Mouse (Mus musculus): Measurements from ENCODE around the gene Lonrf2. TPM values are rescaled to one million over a fixed set of nuclear protein-coding genes. Genes with fewer than 3 reads are reported as not detected.

Lonrf2 gene
- polyA plus RNA-seq, 1 experiment, result 0.28 TPM

GRCm38 (mm10) chr1:38791016-38791810 is 45.3 kb downstream of the Lonrf2 start:
- Histone ChIP-seq H3K4me1 (ENCODE audit: control insufficient read depth, insufficient read depth, low read length) (no peaks in the 10 kb centered on the region), H3K4me3 (ENCODE audit: control insufficient read depth, low read depth, low read length) (no peak overlapping the region), H3K27me3 (ENCODE audit: control insufficient read depth, insufficient read depth, low read length) (no peaks in the 10 kb centered on the region), H3K36me3 (ENCODE audit: control insufficient read depth, insufficient read depth, low read length) (no peaks in the 10 kb centered on the region), H3K27ac (ENCODE audit: control insufficient read depth, insufficient read depth, low read depth, low read length) (no peak overlapping the region)
- no peak for TF ChIP-seq CTCF (IDR thresholded peaks at IDR 0.05; ENCODE audit: control insufficient read depth, insufficient read depth, insufficient replicate concordance, low read depth, low read length)
- no peak for TF ChIP-seq POLR2A (IDR thresholded peaks at IDR 0.05; ENCODE audit: control insufficient read depth, low read depth, low read length)

GRCm38 (mm10) chr1:38789988-38790602 is 46.4 kb downstream of the Lonrf2 start:
- Histone ChIP-seq H3K4me1 (ENCODE audit: control insufficient read depth, insufficient read depth, low read length) (no peaks in the 10 kb centered on the region), H3K27me3 (ENCODE audit: control insufficient read depth, insufficient read depth, low read length) (no peaks in the 10 kb centered on the region), H3K36me3 (ENCODE audit: control insufficient read depth, insufficient read depth, low read length) (no peaks in the 10 kb centered on the region), H3K4me3 (ENCODE audit: control insufficient read depth, low read depth, low read length) (no peak overlapping the region), H3K27ac (ENCODE audit: control insufficient read depth, insufficient read depth, low read depth, low read length) (no peak overlapping the region)
- no peak for TF ChIP-seq POLR2A (IDR thresholded peaks at IDR 0.05; ENCODE audit: control insufficient read depth, low read depth, low read length)
- TF ChIP-seq CTCF (IDR thresholded peaks at IDR 0.05; ENCODE audit: control insufficient read depth, insufficient read depth, insufficient replicate concordance, low read depth, low read length), result no peak

GRCm38 (mm10) chr1:38788904-38789303 is 47.6 kb downstream of the Lonrf2 start:
- TF ChIP-seq POLR2A (IDR thresholded peaks at IDR 0.05; ENCODE audit: control insufficient read depth, low read depth, low read length), result no peak
- no peak for TF ChIP-seq CTCF (IDR thresholded peaks at IDR 0.05; ENCODE audit: control insufficient read depth, insufficient read depth, insufficient replicate concordance, low read depth, low read length)
- H3K27ac ChIP-seq (ENCODE audit: control insufficient read depth, insufficient read depth, low read depth, low read length), result no peak overlapping the region
- no peaks in the 10 kb centered on the region for H3K4me1 ChIP-seq (ENCODE audit: control insufficient read depth, insufficient read depth, low read length)
- no peak overlapping the region for H3K4me3 ChIP-seq (ENCODE audit: control insufficient read depth, low read depth, low read length)
- H3K36me3 ChIP-seq (ENCODE audit: control insufficient read depth, insufficient read depth, low read length), result no peaks in the 10 kb centered on the region
- H3K27me3 ChIP-seq (ENCODE audit: control insufficient read depth, insufficient read depth, low read length), result no peaks in the 10 kb centered on the region

GRCm38 (mm10) chr1:38787443-38787842 is 49.1 kb downstream of the Lonrf2 start:
- TF ChIP-seq POLR2A (IDR thresholded peaks at IDR 0.05; ENCODE audit: control insufficient read depth, low read depth, low read length) (no peak), CTCF (IDR thresholded peaks at IDR 0.05; ENCODE audit: control insufficient read depth, insufficient read depth, insufficient replicate concordance, low read depth, low read length) (peak; percentile 55; the same call in 1 of the 2 replicates)
- no peaks in the 10 kb centered on the region for H3K27me3 ChIP-seq (ENCODE audit: control insufficient read depth, insufficient read depth, low read length)
- no peaks in the 10 kb centered on the region for H3K36me3 ChIP-seq (ENCODE audit: control insufficient read depth, insufficient read depth, low read length)
- no peak overlapping the region for H3K27ac ChIP-seq (ENCODE audit: control insufficient read depth, insufficient read depth, low read depth, low read length)
- H3K4me1 ChIP-seq (ENCODE audit: control insufficient read depth, insufficient read depth, low read length), result no peaks in the 10 kb centered on the region
- H3K4me3 ChIP-seq (ENCODE audit: control insufficient read depth, low read depth, low read length), result no peak overlapping the region

GRCm38 (mm10) chr1:38786358-38786757 is 50.2 kb downstream of the Lonrf2 start:
- Histone ChIP-seq H3K36me3 (ENCODE audit: control insufficient read depth, insufficient read depth, low read length) (no peaks in the 10 kb centered on the region), H3K27ac (ENCODE audit: control insufficient read depth, insufficient read depth, low read depth, low read length) (no peak overlapping the region), H3K4me1 (ENCODE audit: control insufficient read depth, insufficient read depth, low read length) (no peaks in the 10 kb centered on the region), H3K27me3 (ENCODE audit: control insufficient read depth, insufficient read depth, low read length) (no peaks in the 10 kb centered on the region), H3K4me3 (ENCODE audit: control insufficient read depth, low read depth, low read length) (no peak overlapping the region)
- no peak for TF ChIP-seq POLR2A (IDR thresholded peaks at IDR 0.05; ENCODE audit: control insufficient read depth, low read depth, low read length)
- TF ChIP-seq CTCF (IDR thresholded peaks at IDR 0.05; ENCODE audit: control insufficient read depth, insufficient read depth, insufficient replicate concordance, low read depth, low read length), result no peak

GRCm38 (mm10) chr1:38778271-38778670 is 58.2 kb downstream of the Lonrf2 start:
- Histone ChIP-seq H3K4me1 (ENCODE audit: control insufficient read depth, insufficient read depth, low read length) (peaks cover 4% of the 10 kb centered on the region), H3K4me3 (ENCODE audit: control insufficient read depth, low read depth, low read length) (no peak overlapping the region), H3K27ac (ENCODE audit: control insufficient read depth, insufficient read depth, low read depth, low read length) (no peak overlapping the region), H3K36me3 (ENCODE audit: control insufficient read depth, insufficient read depth, low read length) (no peaks in the 10 kb centered on the region), H3K27me3 (ENCODE audit: control insufficient read depth, insufficient read depth, low read length) (no peaks in the 10 kb centered on the region)
- TF ChIP-seq POLR2A (IDR thresholded peaks at IDR 0.05; ENCODE audit: control insufficient read depth, low read depth, low read length), result no peak
- TF ChIP-seq CTCF (IDR thresholded peaks at IDR 0.05; ENCODE audit: control insufficient read depth, insufficient read depth, insufficient replicate concordance, low read depth, low read length), result no peak

GRCm38 (mm10) chr1:38777500-38777899 is 59.0 kb downstream of the Lonrf2 start:
- Histone ChIP-seq H3K27ac (ENCODE audit: control insufficient read depth, insufficient read depth, low read depth, low read length) (no peak overlapping the region), H3K4me3 (ENCODE audit: control insufficient read depth, low read depth, low read length) (no peak overlapping the region), H3K27me3 (ENCODE audit: control insufficient read depth, insufficient read depth, low read length) (no peaks in the 10 kb centered on the region), H3K36me3 (ENCODE audit: control insufficient read depth, insufficient read depth, low read length) (no peaks in the 10 kb centered on the region), H3K4me1 (ENCODE audit: control insufficient read depth, insufficient read depth, low read length) (peaks cover 4% of the 10 kb centered on the region)
- no peak for TF ChIP-seq POLR2A (IDR thresholded peaks at IDR 0.05; ENCODE audit: control insufficient read depth, low read depth, low read length)
- no peak for TF ChIP-seq CTCF (IDR thresholded peaks at IDR 0.05; ENCODE audit: control insufficient read depth, insufficient read depth, insufficient replicate concordance, low read depth, low read length)

Measured in testis, adult 2 months (tissue).